Mouse (Mus musculus): ENCODE measurements around the gene Arhgap25.

DNA sequence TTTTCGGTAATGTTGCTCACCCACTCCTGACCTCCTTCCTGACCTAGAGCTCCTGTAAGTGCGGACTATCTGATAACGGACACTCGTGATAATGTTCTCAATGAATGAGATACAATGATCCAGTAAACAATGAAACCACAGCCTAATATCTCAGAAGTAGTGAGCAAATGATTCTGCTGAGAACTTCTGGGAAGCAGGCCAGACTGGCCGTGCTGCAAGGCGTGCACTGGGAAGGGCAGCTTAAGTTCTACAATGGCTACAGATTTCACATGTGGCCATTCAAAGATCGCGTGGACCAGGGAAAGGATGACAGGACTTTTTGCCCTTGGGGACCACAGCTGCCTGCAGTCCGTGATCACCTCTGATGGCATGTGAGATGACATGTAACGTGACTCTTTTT lies 64.7 kb downstream of the Arhgap25 start:
- TF ChIP-seq KAT2A (conservative IDR thresholded peaks at IDR 0.05; ENCODE audit: low read depth, low read length) (no peak), MXI1 (IDR thresholded peaks at IDR 0.05; ENCODE audit: low read depth, low read length) (no peak), CTCF (IDR thresholded peaks at IDR 0.05 in 2 of 3, conservative IDR thresholded peaks at IDR 0.05 in 1 of 3; ENCODE audit: control insufficient read depth in 1 of 3, insufficient read depth in 1 of 3, low read depth in 2 of 3, low read length in 3 of 3, poor library complexity in 1 of 3, severe bottlenecking in 1 of 3) (no peak), GABPA (IDR thresholded peaks at IDR 0.05; ENCODE audit: low read depth, low read length) (no peak), POLR2A (IDR thresholded peaks at IDR 0.05; ENCODE audit: control insufficient read depth in 1 of 2, insufficient read depth in 1 of 2, low read depth in 1 of 2, low read length in 2 of 2, poor library complexity in 1 of 2) (no peak), TAL1 (IDR thresholded peaks at IDR 0.05; ENCODE audit: low read length) (no peak), USF1 (IDR thresholded peaks at IDR 0.05; ENCODE audit: low read depth, low read length) (no peak), CHD1 (IDR thresholded peaks at IDR 0.05; ENCODE audit: low read depth, low read length) (no peak), MAX (IDR thresholded peaks at IDR 0.05; ENCODE audit: low read length) (no peak), USF2 (IDR thresholded peaks at IDR 0.05; ENCODE audit: borderline replicate concordance in 1 of 2, insufficient read depth in 1 of 2, low read depth in 1 of 2, low read length in 2 of 2) (no peak), E2F4 (IDR thresholded peaks at IDR 0.05; ENCODE audit: borderline replicate concordance, low read depth, low read length) (no peak), EP300 (IDR thresholded peaks at IDR 0.05; ENCODE audit: low read depth in 1 of 2, low read length in 2 of 2) (no peak)

Data from MEL (cell line).